ENCODE assay signal across 14 mouse cellular contexts in genomic region chr7:84166007-84166406, GRCm38 (mm10).
"Had no signal": no experiment of that assay in that cellular context is flagged by ENCODE, and none has a peak within 500 bp of the region (broad histone marks: within the 10 kb centered on the region; RNA-seq: fewer than 3 reads in every experiment).

No protein-coding gene starts in this region.

- H3K27me3 ChIP-seq: limb, embryonic 15.5 days; liver, embryonic 15.5 days; neural tube, embryonic 12.5 days had no signal

- H3K9me3 ChIP-seq: limb, embryonic 15.5 days; liver, embryonic 15.5 days; midbrain, embryonic 10.5 days; neural tube, embryonic 12.5 days had no signal

- H3K4me1 ChIP-seq: limb, embryonic 15.5 days; liver, embryonic 15.5 days; midbrain, embryonic 10.5 days; neural tube, embryonic 12.5 days had no signal

- H3K4me2 ChIP-seq: limb, embryonic 15.5 days; liver, embryonic 15.5 days; lung, embryonic 14.5 days; neural tube, embryonic 12.5 days had no signal

- H3K36me3 ChIP-seq: limb, embryonic 15.5 days; liver, embryonic 15.5 days; midbrain, embryonic 10.5 days; neural tube, embryonic 12.5 days had no signal

- DNase-seq: kidney, adult 8-10 months; kidney, postnatal 25 days; layer of hippocampus, postnatal 36 days; lung, postnatal 10 days; lung, postnatal 4 days; midbrain, embryonic 14.5 days; right cerebral cortex, postnatal 4 days; spleen, adult 18-20 months; thymus, adult 18-20 months had no signal

- H3K27ac ChIP-seq: limb, embryonic 15.5 days; liver, embryonic 15.5 days; midbrain, embryonic 10.5 days; neural tube, embryonic 12.5 days had no signal

- H3K4me3 ChIP-seq: limb, embryonic 15.5 days; liver, embryonic 15.5 days; midbrain, embryonic 10.5 days; neural tube, embryonic 12.5 days had no signal

- H3K9ac ChIP-seq: limb, embryonic 15.5 days; liver, embryonic 15.5 days; lung, embryonic 14.5 days; neural tube, embryonic 12.5 days had no signal
